Mouse (Mus musculus): Measurements from ENCODE around the gene Tifa.

DNA sequence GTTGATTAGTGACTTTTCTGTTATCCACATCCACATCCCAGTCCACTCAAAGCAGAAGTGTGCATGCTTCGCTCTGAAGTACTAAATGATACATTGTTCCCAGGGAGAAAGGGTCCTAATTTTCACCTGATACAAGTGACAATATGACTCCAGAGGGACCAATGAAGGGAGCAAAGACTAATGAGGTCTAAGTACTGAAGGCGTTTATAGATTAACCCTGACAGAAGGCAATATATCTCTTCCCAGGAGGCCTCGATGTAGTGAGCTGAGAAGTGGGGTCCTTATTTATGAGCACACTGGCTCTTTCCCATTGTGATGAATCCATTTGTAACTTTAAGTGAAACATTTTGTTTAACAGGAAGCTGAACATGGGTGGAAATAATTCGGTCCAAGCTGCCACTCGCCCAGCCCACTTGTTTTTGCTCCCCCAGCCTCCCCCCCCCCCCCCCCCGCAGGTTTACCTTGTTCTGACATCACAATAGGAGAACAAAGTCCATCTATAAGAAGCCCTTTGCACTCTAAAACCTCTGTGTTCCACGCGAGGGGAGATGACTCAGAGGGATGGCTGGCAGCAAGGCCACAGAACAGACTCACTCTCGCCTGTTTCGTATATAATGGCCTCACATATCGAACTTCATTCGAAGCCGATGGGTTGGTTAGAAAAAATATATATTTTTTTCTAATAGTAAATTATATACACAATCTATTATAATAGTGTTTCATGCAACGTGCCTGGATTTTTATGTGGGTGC lies 45.8 kb upstream of the Tifa start:
- TF ChIP-seq POLR2A (IDR thresholded peaks at IDR 0.05; ENCODE audit: insufficient read depth, low read depth, low read length): no peak
- TF ChIP-seq CTCF (IDR thresholded peaks at IDR 0.05): no peak

Measured in heart, adult 2 months (tissue).